Comparison of ENCODE assay signal across 20 mouse cellular contexts in genomic region chr5:143043902-143044301, GRCm38 (mm10).
DNase-seq lines count a peak whose midpoint lies in the region; ATAC-seq lines count a peak whose summit lies in the region.
"Had no signal": no experiment of that assay in that cellular context is flagged by ENCODE, and none has a peak within 500 bp of the region (broad histone marks: within the 10 kb centered on the region; RNA-seq: fewer than 3 reads in every experiment).

No protein-coding gene starts in this region.

- no peaks in the 10 kb centered on the region for H3K27me3 ChIP-seq in liver, embryonic 12.5 days (replicated peaks)
- no peaks in the 10 kb centered on the region for H3K27me3 ChIP-seq in liver, embryonic 11.5 days (replicated peaks; ENCODE audit: control insufficient read depth, insufficient read depth, low read length)
- no peaks in the 10 kb centered on the region for H3K27me3 ChIP-seq in liver, embryonic 15.5 days
- H3K27me3 ChIP-seq: embryonic facial prominence, embryonic 12.5 days; heart, embryonic 15.5 days; midbrain, embryonic 13.5 days; neural tube, embryonic 13.5 days had no signal

- H3K9me3 ChIP-seq in liver, embryonic 12.5 days (replicated peaks) = no peaks in the 10 kb centered on the region
- no peaks in the 10 kb centered on the region for H3K9me3 ChIP-seq in liver, embryonic 11.5 days (ENCODE audit: control insufficient read depth, low read length)
- no peaks in the 10 kb centered on the region for H3K9me3 ChIP-seq in liver, embryonic 15.5 days (replicated peaks)
- H3K9me3 ChIP-seq: embryonic facial prominence, embryonic 12.5 days; heart, embryonic 15.5 days; limb, embryonic 10.5 days; midbrain, embryonic 13.5 days; neural tube, embryonic 13.5 days had no signal

- 81% methylated on average over 2 of the region's 2 CpGs for WGBS in liver, embryonic 12.5 days (ENCODE audit: insufficient replicate concordance)
- WGBS in liver, embryonic 11.5 days = 81% methylated on average over 2 of the region's 2 CpGs
- WGBS in liver, embryonic 15.5 days (ENCODE audit: insufficient replicate concordance) = 87% methylated on average over 2 of the region's 2 CpGs

- H3K4me1 ChIP-seq in liver, embryonic 12.5 days = peaks cover 52% of the 10 kb centered on the region
- H3K4me1 ChIP-seq in liver, embryonic 11.5 days (replicated peaks; ENCODE audit: control insufficient read depth, insufficient read depth, low read length) = peaks cover 19% of the 10 kb centered on the region
- peaks cover 44% of the 10 kb centered on the region for H3K4me1 ChIP-seq in liver, embryonic 15.5 days (replicated peaks)
- H3K4me1 ChIP-seq: limb, embryonic 10.5 days had no signal

- H3K4me3 ChIP-seq in liver, embryonic 12.5 days = no peak overlapping the region
- H3K4me3 ChIP-seq in liver, embryonic 11.5 days (ENCODE audit: low read depth, low read length) = no peak overlapping the region
- no peak overlapping the region for H3K4me3 ChIP-seq in liver, embryonic 15.5 days (replicated peaks)
- H3K4me3 ChIP-seq: embryonic facial prominence, embryonic 12.5 days; erythroblast, embryonic 14.5 days; heart, embryonic 15.5 days; limb, embryonic 10.5 days; midbrain, embryonic 13.5 days; neural tube, embryonic 13.5 days had no signal

- no peak for ATAC-seq in liver, embryonic 12.5 days
- ATAC-seq in liver, embryonic 11.5 days (replicated peaks; ENCODE audit: low FRiP score) = no peak
- ATAC-seq in CD4-positive, CD25-positive, alpha-beta regulatory T cell, adult 4 months = peak; percentile 23
- ATAC-seq in liver, embryonic 15.5 days (ENCODE audit: insufficient read depth) = no peak
- ATAC-seq: forebrain, embryonic 14.5 days; midbrain, embryonic 13.5 days had no signal

- H3K27ac ChIP-seq in liver, embryonic 12.5 days = peak overlapping the region; percentile 42; the same call in 1 of the 2 replicates
- no peak overlapping the region for H3K27ac ChIP-seq in liver, embryonic 11.5 days (ENCODE audit: low read depth, low read length)
- peak overlapping the region; percentile 51 for H3K27ac ChIP-seq in liver, embryonic 15.5 days (replicated peaks)
- H3K27ac ChIP-seq: embryonic facial prominence, embryonic 12.5 days; heart, embryonic 15.5 days; limb, embryonic 10.5 days; macrophage; midbrain, embryonic 13.5 days; neural tube, embryonic 13.5 days had no signal

- peak; percentile 76 for DNase-seq in adrenal gland, adult 2 months
- no peak for DNase-seq in adrenal gland, adult 18-20 months (ENCODE audit: low spot score in 2 of 2)
- no peak for DNase-seq in liver, embryonic 11.5 days (ENCODE audit: low spot score)
- DNase-seq in right cerebral cortex, adult 2 months (ENCODE audit: low spot score in 2 of 2) = no peak
- no peak for DNase-seq in layer of hippocampus, adult 11-12 months (ENCODE audit: low spot score)
- DNase-seq: cerebellum, adult 11 months; gastrocnemius, postnatal 25 days; lung, adult 2 months; right cerebral cortex, adult 18-20 months had no signal

- peaks cover 74% of the 10 kb centered on the region for H3K36me3 ChIP-seq in liver, embryonic 12.5 days
- H3K36me3 ChIP-seq in liver, embryonic 11.5 days (ENCODE audit: control insufficient read depth, insufficient read depth, low read length) = peaks cover 12% of the 10 kb centered on the region
- peaks cover 45% of the 10 kb centered on the region for H3K36me3 ChIP-seq in liver, embryonic 15.5 days (replicated peaks)
- H3K36me3 ChIP-seq: heart, embryonic 15.5 days had no signal

- H3K4me2 ChIP-seq in liver, embryonic 12.5 days = no peak overlapping the region
- H3K4me2 ChIP-seq in liver, embryonic 11.5 days = no peak overlapping the region
- no peak overlapping the region for H3K4me2 ChIP-seq in liver, embryonic 15.5 days
- H3K4me2 ChIP-seq: embryonic facial prominence, embryonic 12.5 days; heart, embryonic 15.5 days; midbrain, embryonic 13.5 days; neural tube, embryonic 13.5 days had no signal

- 0 out of 2 replicates have a peak overlapping the region, but pooled peaks have one; percentile 14 for H3K9ac ChIP-seq in liver, embryonic 12.5 days
- no peak overlapping the region for H3K9ac ChIP-seq in liver, embryonic 11.5 days (ENCODE audit: low read depth, low read length)
- no peak overlapping the region for H3K9ac ChIP-seq in liver, embryonic 15.5 days
- H3K9ac ChIP-seq: embryonic facial prominence, embryonic 12.5 days; heart, embryonic 15.5 days; midbrain, embryonic 13.5 days; neural tube, embryonic 13.5 days had no signal
